Mouse (Mus musculus): Measurements from ENCODE around the gene Gm20388.

DNA sequence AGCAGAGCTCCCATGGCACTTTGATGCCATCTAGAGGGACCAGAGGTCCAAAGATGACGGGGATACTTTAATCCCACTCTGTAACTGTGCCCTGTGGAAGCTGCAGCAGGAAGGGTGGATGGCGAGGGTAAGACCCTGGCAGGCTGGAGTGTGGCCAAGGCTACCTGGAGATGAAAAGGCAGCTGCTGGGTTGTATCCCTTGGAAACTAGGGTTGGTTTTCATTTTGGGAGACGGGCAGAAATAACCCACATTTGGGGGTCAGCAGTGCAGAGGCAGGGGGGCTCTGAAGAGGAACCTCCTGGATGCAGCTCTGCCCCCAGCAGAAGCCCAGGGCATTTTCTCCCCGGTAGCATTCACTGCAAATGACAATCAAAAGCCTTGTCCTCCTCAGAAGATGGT lies 3594.6 kb downstream of the Gm20388 start:
- TF ChIP-seq CTCF (IDR thresholded peaks at IDR 0.05; ENCODE audit: extremely low read depth, insufficient read depth, low read length), result no peak
- no peak for TF ChIP-seq POLR2A (IDR thresholded peaks at IDR 0.05; ENCODE audit: extremely low read depth, insufficient read depth, low read length)

All from cortical plate, adult 2 months (tissue).